Mouse (Mus musculus) midbrain, embryonic 13.5 days (tissue): ENCODE data around the gene Fezf1. TPM values are rescaled to one million over a fixed set of nuclear protein-coding genes. Genes with fewer than 3 reads are reported as not detected.

Experiments used
- ATAC-seq: fragments of 200-750 bp; cut with Nextera tagmentation; 2 replicates; pipeline ENCODE4 v1.8.0; 2017; ENCODE audit warnings: mild to moderate bottlenecking, moderate TSS enrichment, moderate library complexity
- H3K27ac ChIP-seq: fragments of 300-500 bp; sonication (generic); 2 replicates; pipeline ENCODE4 v1.5.1; 2015; ENCODE audit warnings: inconsistent platforms, mild to moderate bottlenecking, moderate library complexity
- H3K27me3 ChIP-seq: fragments of 300-500 bp; sonication (generic); 2 replicates; pipeline ENCODE4 v1.6.1; 2015; ENCODE audit warnings: mild to moderate bottlenecking, inconsistent platforms
- H3K36me3 ChIP-seq: fragments of 300-500 bp; sonication (generic); 2 replicates; pipeline ENCODE4 v1.6.1; 2015; ENCODE audit warnings: mild to moderate bottlenecking, inconsistent platforms
- H3K4me1 ChIP-seq: fragments of 300-500 bp; sonication (generic); replicated peaks from 2 replicates; pipeline ENCODE4 v1.6.1; 2015; ENCODE audit warnings: inconsistent platforms
- H3K4me2 ChIP-seq: fragments of 300-500 bp; sonication (generic); replicated peaks from 2 replicates; pipeline ENCODE4 v1.6.1; 2015; ENCODE audit warnings: moderate library complexity, mild to moderate bottlenecking, inconsistent platforms
- H3K4me3 ChIP-seq: fragments of 300-500 bp; sonication (generic); replicated peaks from 2 replicates; pipeline ENCODE4 v1.5.1; 2015; ENCODE audit warnings: mild to moderate bottlenecking, inconsistent platforms
- H3K9ac ChIP-seq: fragments of 300-500 bp; sonication (generic); replicated peaks from 2 replicates; pipeline ENCODE4 v1.6.1; 2015; ENCODE audit warnings: mild to moderate bottlenecking, inconsistent platforms
- H3K9me3 ChIP-seq: fragments of 300-500 bp; sonication (generic); 2 replicates; pipeline ENCODE4 v1.6.1; 2016; ENCODE audit warnings: mild to moderate bottlenecking, inconsistent platforms
- WGBS: fragments of 180-500 bp; shearing (Covaris S2); methylation state at CpG from one replicate; pipeline ENCODE4 v1.1.7; 2015; 5-methylcytosine and 5-hydroxymethylcytosine counted together
- polyA plus RNA-seq: library from polyadenylated mRNA; unstranded; fragments of >200 nt; fragmentation: Nextera tagmentation; extraction: Ambion mirVana; gene quantifications from 2 replicates; pipeline ENCODE4 v1.2.1, GENCODE M21; 2015

Fezf1 gene
- polyA plus RNA-seq, 1 experiment from 2014 or later, result 4.7 TPM

DNA sequence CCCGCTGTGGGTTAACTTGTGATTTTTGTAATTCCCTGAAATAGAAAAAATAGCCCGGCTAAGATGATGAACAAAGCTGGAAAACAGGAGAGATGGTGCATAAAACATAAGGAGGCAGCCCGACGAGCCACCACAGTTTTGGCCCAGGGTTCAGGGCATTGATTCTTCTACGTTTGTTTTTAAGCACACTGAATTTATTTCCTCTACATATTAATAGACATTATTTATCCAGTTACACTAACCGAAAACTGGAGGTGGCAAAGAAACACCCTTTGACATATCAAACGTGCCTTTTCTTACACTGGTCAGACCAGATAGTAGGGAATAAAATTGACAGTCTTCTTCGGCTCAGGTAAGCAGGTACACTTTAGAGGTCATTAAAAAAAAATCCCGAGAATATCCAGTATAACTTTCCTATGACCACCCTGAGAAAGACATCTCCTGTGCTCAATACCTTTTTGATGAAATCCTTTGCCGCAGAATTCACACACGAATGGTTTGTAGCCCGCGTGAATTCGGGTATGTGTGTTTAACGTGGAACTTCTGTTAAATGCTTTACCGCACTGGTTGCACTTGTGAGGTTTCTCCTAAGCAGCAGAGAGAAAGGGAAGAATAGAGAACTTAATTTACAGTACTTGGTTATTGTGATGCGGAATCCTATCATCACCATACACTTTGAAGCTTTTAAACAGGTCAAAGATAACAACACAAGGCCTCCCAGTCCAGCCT lies 1.9 kb downstream of the Fezf1 start:
- H3K4me2 ChIP-seq, result peak overlapping the region; percentile 23; the same call in 1 of the 2 replicates
- H3K27ac ChIP-seq, result no peak overlapping the region
- H3K4me1 ChIP-seq, result peaks cover 25% of the 10 kb centered on the region
- H3K27me3 ChIP-seq, result peaks cover 93% of the 10 kb centered on the region
- peak overlapping the region; percentile 41 for H3K4me3 ChIP-seq
- H3K9me3 ChIP-seq, result no peaks in the 10 kb centered on the region
- ATAC-seq, result no peak
- H3K9ac ChIP-seq, result no peak overlapping the region
- 1% methylated on average over 17 of the region's 17 CpGs for WGBS
- H3K36me3 ChIP-seq, result no peaks in the 10 kb centered on the region

DNA sequence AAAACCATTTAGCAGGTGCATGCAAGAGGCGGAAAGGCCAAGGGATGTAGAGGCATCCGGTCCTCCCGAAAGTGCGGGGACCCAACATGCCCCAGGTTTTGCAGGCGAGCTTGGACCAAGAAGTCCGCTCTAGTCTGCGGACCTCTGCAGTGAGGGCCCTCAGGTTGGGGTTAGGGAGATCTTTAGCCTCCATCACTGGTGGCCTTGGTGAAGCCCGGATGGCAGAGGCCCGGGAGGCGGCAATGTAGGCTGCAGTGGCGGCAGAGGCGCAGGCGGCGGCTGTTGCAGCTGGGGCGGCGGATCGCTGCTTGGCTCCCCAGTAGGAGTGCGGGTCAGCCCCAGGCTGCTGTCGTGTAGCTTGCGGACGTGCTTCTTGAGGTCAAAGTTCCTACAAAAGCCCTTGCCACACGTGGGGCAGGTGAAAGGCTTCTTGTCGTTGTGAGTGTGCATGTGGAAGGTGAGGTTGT lies 2.6 kb downstream of the Fezf1 start:
- H3K4me1 ChIP-seq, result peaks cover 25% of the 10 kb centered on the region
- H3K9ac ChIP-seq, result no peak overlapping the region
- peaks cover 96% of the 10 kb centered on the region for H3K27me3 ChIP-seq
- no peak for ATAC-seq
- WGBS, result under 1% methylated on average over 23 of the region's 23 CpGs
- peak overlapping the region; percentile 41 for H3K4me3 ChIP-seq
- H3K27ac ChIP-seq, result no peak overlapping the region
- no peaks in the 10 kb centered on the region for H3K9me3 ChIP-seq
- no peaks in the 10 kb centered on the region for H3K36me3 ChIP-seq
- H3K4me2 ChIP-seq, result peak overlapping the region; percentile 23

DNA sequence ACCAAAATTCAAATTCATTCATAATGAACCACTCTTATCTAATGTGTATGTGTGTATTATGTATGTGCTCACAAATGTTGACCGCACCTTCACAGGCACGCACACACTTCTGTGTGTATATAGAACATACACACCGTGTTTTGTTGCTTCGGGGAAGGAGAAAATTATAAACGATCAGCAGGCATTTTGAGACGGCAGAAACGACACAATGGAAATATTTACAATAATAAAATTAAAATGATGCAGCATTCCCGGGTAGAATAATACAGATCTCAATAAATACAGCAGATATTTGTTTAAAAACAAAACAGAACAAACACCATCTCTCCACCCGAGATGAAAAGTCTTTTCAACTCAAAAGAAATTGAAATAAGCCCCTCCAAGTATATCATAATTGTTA lies 3.0 kb downstream of the Fezf1 start:
- no peaks in the 10 kb centered on the region for H3K36me3 ChIP-seq
- H3K27ac ChIP-seq, result no peak overlapping the region
- peak overlapping the region; percentile 41; the same call in 1 of the 2 replicates for H3K4me3 ChIP-seq
- ATAC-seq, result no peak
- WGBS, result 14% methylated on average over 9 of the region's 9 CpGs
- H3K27me3 ChIP-seq, result peaks cover 96% of the 10 kb centered on the region
- no peak overlapping the region for H3K9ac ChIP-seq
- no peaks in the 10 kb centered on the region for H3K9me3 ChIP-seq
- H3K4me2 ChIP-seq, result no peak overlapping the region; the same call in 1 of the 2 replicates
- peaks cover 25% of the 10 kb centered on the region for H3K4me1 ChIP-seq

DNA sequence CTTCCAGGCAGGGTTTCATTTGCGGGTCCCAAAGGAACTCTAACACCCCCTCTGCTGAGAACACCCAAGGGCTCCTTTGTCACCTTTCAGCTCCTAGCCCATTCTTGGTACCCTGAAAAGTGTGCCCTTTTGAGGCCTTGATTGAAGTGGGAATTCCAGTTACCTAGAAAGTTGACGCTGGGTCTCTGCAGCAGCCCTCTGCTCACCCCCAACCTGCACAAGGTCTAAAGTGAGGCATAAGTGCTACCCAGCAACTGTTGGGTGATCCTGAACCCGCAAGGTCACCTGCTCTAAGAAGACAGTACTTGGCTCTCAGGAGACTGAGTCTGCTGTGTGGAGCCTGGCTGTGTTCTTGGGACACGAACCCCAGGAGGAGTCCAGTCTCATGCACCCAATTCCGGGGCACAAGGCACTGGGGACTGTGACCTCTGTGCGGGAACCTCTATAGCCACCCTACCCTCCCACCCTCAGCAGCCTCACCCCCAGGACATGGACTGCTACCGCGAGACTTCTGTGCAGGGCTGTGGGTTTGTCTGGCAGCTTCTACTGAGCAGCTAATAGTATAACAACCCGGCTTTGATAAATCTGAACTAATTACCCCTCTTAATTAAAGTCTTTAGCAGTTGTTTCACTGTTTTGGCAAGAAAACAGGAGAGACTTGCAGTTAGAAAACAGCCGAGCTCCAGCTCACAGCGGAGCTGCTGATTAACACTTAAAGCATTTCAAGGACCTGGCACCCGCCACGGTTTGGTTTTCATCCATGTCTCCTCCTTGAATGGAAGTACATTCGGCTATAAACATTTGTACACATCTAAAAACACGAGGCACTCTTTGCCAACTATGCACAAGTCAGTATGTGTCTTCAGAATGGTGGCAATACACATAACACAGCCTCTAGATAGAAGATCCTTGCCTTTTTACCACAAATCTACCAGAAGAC lies 4.1 kb downstream of the Fezf1 start:
- 5% methylated on average over 15 of the region's 15 CpGs for WGBS
- Histone ChIP-seq H3K36me3 (no peaks in the 10 kb centered on the region), H3K4me3 (no peak overlapping the region), H3K27me3 (peaks cover 95% of the 10 kb centered on the region), H3K9ac (no peak overlapping the region), H3K4me1 (peaks cover 18% of the 10 kb centered on the region), H3K27ac (no peak overlapping the region), H3K4me2 (no peak overlapping the region), H3K9me3 (no peaks in the 10 kb centered on the region)
- peak; percentile 65 for ATAC-seq

DNA sequence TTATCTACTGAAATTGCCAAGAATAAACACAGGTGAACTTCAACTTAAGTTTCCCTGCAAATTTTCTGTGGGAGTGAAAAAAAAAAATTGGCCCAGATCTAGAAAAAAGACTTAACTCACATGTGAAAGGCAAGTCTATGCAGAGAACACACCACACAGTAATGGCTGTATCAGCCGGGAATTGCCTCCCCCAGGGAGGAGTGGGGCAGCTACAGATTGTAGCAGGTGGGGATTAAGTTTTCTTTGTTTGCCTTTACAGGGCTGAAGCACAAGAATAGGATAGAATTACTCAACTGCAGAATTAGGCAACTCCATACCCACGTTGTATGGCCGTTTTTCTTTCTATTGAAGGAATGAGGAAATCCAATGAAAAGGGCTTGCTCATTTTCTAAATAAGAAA lies 36.7 kb downstream of the Fezf1 start:
- ATAC-seq, result no peak
- H3K9ac ChIP-seq, result no peak overlapping the region
- H3K27me3 ChIP-seq, result no peaks in the 10 kb centered on the region
- no peaks in the 10 kb centered on the region for H3K9me3 ChIP-seq
- H3K4me2 ChIP-seq, result no peak overlapping the region
- H3K4me3 ChIP-seq, result no peak overlapping the region
- H3K27ac ChIP-seq, result no peak overlapping the region
- no peaks in the 10 kb centered on the region for H3K4me1 ChIP-seq
- 33% methylated on average over 3 of the region's 3 CpGs for whole genome bisulfite sequencing
- H3K36me3 ChIP-seq, result no peaks in the 10 kb centered on the region

DNA sequence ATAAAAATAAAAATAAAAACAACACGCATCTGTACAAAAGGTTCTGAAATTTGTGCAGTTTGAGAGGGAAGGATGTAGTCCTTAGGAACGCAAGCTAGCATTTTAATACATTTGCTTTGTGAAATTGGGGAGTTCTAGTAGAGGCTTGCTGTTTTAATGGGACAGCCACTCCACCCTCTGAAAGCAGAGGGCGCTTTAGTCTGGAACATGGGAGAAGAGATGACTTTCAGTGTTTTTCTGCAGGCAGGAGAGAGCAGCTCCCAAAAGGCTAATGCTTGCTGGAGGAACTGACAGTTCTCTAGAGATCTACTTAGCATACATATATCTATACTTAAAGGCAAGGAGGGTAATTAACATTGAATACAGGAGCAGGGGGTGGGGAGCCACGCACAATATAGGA lies 40.4 kb downstream of the Fezf1 start:
- Histone ChIP-seq H3K27ac (no peak overlapping the region), H3K27me3 (no peaks in the 10 kb centered on the region)

DNA sequence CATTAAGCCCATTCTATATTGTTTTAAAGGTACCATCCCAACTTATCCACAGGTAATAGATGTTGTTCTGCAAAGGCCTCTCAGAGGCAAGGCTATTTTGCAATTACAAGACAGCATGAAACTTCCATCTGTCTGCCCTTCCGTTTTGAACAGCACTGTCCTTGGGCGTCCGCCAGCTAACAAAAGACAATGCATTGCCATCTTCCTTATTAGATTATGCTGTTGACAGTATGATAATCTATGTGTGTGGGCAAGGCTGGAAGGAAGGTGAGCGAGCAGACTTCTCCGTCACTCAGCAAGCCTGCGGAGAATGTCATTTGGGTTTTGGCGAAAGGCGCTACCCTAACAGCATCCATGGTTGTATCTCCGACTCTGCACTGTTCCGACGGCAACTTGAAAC lies 45.5 kb downstream of the Fezf1 start:
- Histone ChIP-seq H3K9ac (no peak overlapping the region), H3K9me3 (no peaks in the 10 kb centered on the region), H3K4me2 (no peak overlapping the region), H3K36me3 (no peaks in the 10 kb centered on the region), H3K27ac (no peak overlapping the region), H3K4me1 (no peaks in the 10 kb centered on the region), H3K27me3 (no peaks in the 10 kb centered on the region), H3K4me3 (no peak overlapping the region)
- WGBS, result 85% methylated on average over 11 of the region's 11 CpGs
- no peak for ATAC-seq

More for the DNA sequence above, 40.4 kb downstream of the Fezf1 start:
- H3K36me3 ChIP-seq, result no peaks in the 10 kb centered on the region
- no peak for ATAC-seq
- H3K9me3 ChIP-seq, result no peaks in the 10 kb centered on the region
- WGBS, result 63% methylated on average over 4 of the region's 4 CpGs
- no peak overlapping the region for H3K9ac ChIP-seq
- no peak overlapping the region for H3K4me3 ChIP-seq
- no peaks in the 10 kb centered on the region for H3K4me1 ChIP-seq
- H3K4me2 ChIP-seq, result no peak overlapping the region

Other genes with a start within 250 kb of the Fezf1 start
- 0.47 and 0.59 TPM in 2 replicates for gene Aass, start 115.4 kb downstream of the Fezf1 start, polyA plus RNA-seq